Comparison of ENCODE assay signal across 24 mouse cellular contexts in genomic region chr6:129245793-129246192, GRCm38 (mm10). TPM values are rescaled to one million over a fixed set of nuclear protein-coding genes. Genes with fewer than 3 reads are reported as not detected.
DNase-seq lines count a peak whose midpoint lies in the region; ATAC-seq and TF ChIP-seq lines count a peak whose summit lies in the region.
"Had no signal": no experiment of that assay in that cellular context is flagged by ENCODE, and none has a peak within 500 bp of the region (broad histone marks: within the 10 kb centered on the region; RNA-seq: fewer than 3 reads in every experiment).

No protein-coding gene starts in this region.

- ATAC-seq in forebrain, postnatal 0 days, result no peak
- no peak for ATAC-seq in forebrain, embryonic 15.5 days (replicated peaks)
- no peak for ATAC-seq in kidney, postnatal 0 days (replicated peaks; ENCODE audit: low FRiP score, low read depth)
- no peak for ATAC-seq in kidney, embryonic 15.5 days (replicated peaks; ENCODE audit: low FRiP score)
- ATAC-seq: inflammation-experienced regulatory T-cells, adult 6 months had no signal

- no peaks in the 10 kb centered on the region for H3K4me1 ChIP-seq in forebrain, postnatal 0 days (ENCODE audit: insufficient read depth)
- no peaks in the 10 kb centered on the region for H3K4me1 ChIP-seq in forebrain, embryonic 15.5 days
- no peaks in the 10 kb centered on the region for H3K4me1 ChIP-seq in kidney, postnatal 0 days (replicated peaks; ENCODE audit: insufficient read depth, low read length)
- H3K4me1 ChIP-seq in kidney, embryonic 15.5 days, result no peaks in the 10 kb centered on the region
- H3K4me1 ChIP-seq: embryonic facial prominence, embryonic 12.5 days; heart, embryonic 12.5 days; midbrain, embryonic 10.5 days had no signal

- 0 out of 2 replicates have a peak, but pooled peaks have one; percentile 18 for TF ChIP-seq CTCF in forebrain, postnatal 0 days (IDR thresholded peaks at IDR 0.05; ENCODE audit: low read depth)
- peak; percentile 33; the same call in 1 of the 2 replicates for TF ChIP-seq CTCF in kidney, postnatal 0 days (IDR thresholded peaks at IDR 0.05; ENCODE audit: low read depth)

- no peaks in the 10 kb centered on the region for H3K36me3 ChIP-seq in forebrain, postnatal 0 days (ENCODE audit: insufficient read depth)
- H3K36me3 ChIP-seq in forebrain, embryonic 15.5 days, result no peaks in the 10 kb centered on the region
- H3K36me3 ChIP-seq in kidney, postnatal 0 days (ENCODE audit: insufficient read depth, low read length), result no peaks in the 10 kb centered on the region
- H3K36me3 ChIP-seq in kidney, embryonic 15.5 days, result no peaks in the 10 kb centered on the region
- H3K36me3 ChIP-seq in splenic B cell, adult 2 months (ENCODE audit: control insufficient read depth, insufficient read depth, low read length, poor library complexity, severe bottlenecking), result no peaks in the 10 kb centered on the region
- H3K36me3 ChIP-seq: embryonic facial prominence, embryonic 12.5 days; heart, embryonic 12.5 days; midbrain, embryonic 10.5 days had no signal

- no peak overlapping the region for H3K4me2 ChIP-seq in forebrain, postnatal 0 days (ENCODE audit: low read depth)
- no peak overlapping the region for H3K4me2 ChIP-seq in forebrain, embryonic 15.5 days (replicated peaks)
- no peak overlapping the region for H3K4me2 ChIP-seq in kidney, postnatal 0 days (ENCODE audit: low read length)
- no peak overlapping the region for H3K4me2 ChIP-seq in kidney, embryonic 15.5 days
- H3K4me2 ChIP-seq: embryonic facial prominence, embryonic 12.5 days; heart, embryonic 12.5 days had no signal

- no peak overlapping the region for H3K4me3 ChIP-seq in forebrain, postnatal 0 days (ENCODE audit: low read depth, low read length)
- no peak overlapping the region for H3K4me3 ChIP-seq in forebrain, embryonic 15.5 days
- H3K4me3 ChIP-seq in kidney, postnatal 0 days (replicated peaks; ENCODE audit: low read depth, low read length), result no peak overlapping the region
- H3K4me3 ChIP-seq in kidney, embryonic 15.5 days (replicated peaks), result no peak overlapping the region
- H3K4me3 ChIP-seq: embryonic facial prominence, embryonic 12.5 days; heart, embryonic 12.5 days; left cerebral cortex, adult 2 months; midbrain, embryonic 10.5 days had no signal

- H3K27me3 ChIP-seq in forebrain, postnatal 0 days (ENCODE audit: insufficient read depth, low read length), result no peaks in the 10 kb centered on the region
- H3K27me3 ChIP-seq in forebrain, embryonic 15.5 days, result no peaks in the 10 kb centered on the region
- no peaks in the 10 kb centered on the region for H3K27me3 ChIP-seq in kidney, postnatal 0 days (ENCODE audit: insufficient read depth, low read length)
- H3K27me3 ChIP-seq in kidney, embryonic 15.5 days, result no peaks in the 10 kb centered on the region
- no peaks in the 10 kb centered on the region for H3K27me3 ChIP-seq in splenic B cell, adult 2 months (ENCODE audit: control insufficient read depth, insufficient read depth, low read length, poor library complexity, severe bottlenecking)
- H3K27me3 ChIP-seq: embryonic facial prominence, embryonic 12.5 days; heart, embryonic 12.5 days had no signal

- H3K9ac ChIP-seq in forebrain, postnatal 0 days, result no peak overlapping the region
- H3K9ac ChIP-seq in forebrain, embryonic 15.5 days (replicated peaks), result no peak overlapping the region
- no peak overlapping the region for H3K9ac ChIP-seq in kidney, postnatal 0 days (ENCODE audit: low read depth, low read length)
- H3K9ac ChIP-seq in kidney, embryonic 15.5 days, result no peak overlapping the region
- H3K9ac ChIP-seq: embryonic facial prominence, embryonic 12.5 days; heart, embryonic 12.5 days; liver, embryonic 14.5 days had no signal

- DNase-seq in forebrain, postnatal 0 days, result no peak
- no peak for DNase-seq in kidney, postnatal 0 days (ENCODE audit: low spot score)
- peak; percentile 50 for DNase-seq in ES-CJ7 (ENCODE audit: low read depth, low spot score)
- peak; percentile 65 for DNase-seq in splenic B cell, adult 2 months (ENCODE audit: low read depth, low spot score)
- DNase-seq in cerebellum, postnatal 36 days, result no peak
- DNase-seq: adrenal gland, adult 2 months; cerebellum, adult 11-12 months; cerebellum, postnatal 10 days; heart, postnatal 10 days; kidney, adult 9 months; kidney, postnatal 4 days; layer of hippocampus, adult 9-11 months; thymus, postnatal 36 days had no signal

- H3K9me3 ChIP-seq in forebrain, postnatal 0 days (ENCODE audit: low read length), result no peaks in the 10 kb centered on the region
- no peaks in the 10 kb centered on the region for H3K9me3 ChIP-seq in forebrain, embryonic 15.5 days
- H3K9me3 ChIP-seq in kidney, postnatal 0 days (replicated peaks; ENCODE audit: low read length), result no peaks in the 10 kb centered on the region
- no peaks in the 10 kb centered on the region for H3K9me3 ChIP-seq in kidney, embryonic 15.5 days (replicated peaks)
- H3K9me3 ChIP-seq: embryonic facial prominence, embryonic 12.5 days; heart, embryonic 12.5 days; midbrain, embryonic 10.5 days had no signal

- H3K27ac ChIP-seq in forebrain, postnatal 0 days (ENCODE audit: low read depth, low read length), result no peak overlapping the region
- H3K27ac ChIP-seq in forebrain, embryonic 15.5 days (replicated peaks), result no peak overlapping the region
- no peak overlapping the region for H3K27ac ChIP-seq in kidney, postnatal 0 days
- no peak overlapping the region for H3K27ac ChIP-seq in kidney, embryonic 15.5 days
- H3K27ac ChIP-seq: embryonic facial prominence, embryonic 12.5 days; left cerebral cortex, adult 2 months; liver, embryonic 14.5 days; midbrain, embryonic 10.5 days had no signal

RNA-seq across cellular contexts. Expression of gene Cd69, which starts 29.4 kb away (rescaled TPM):
- total RNA-seq in forebrain, postnatal 0 days (2014; rRNA removed), result not detected in 2 replicates
- polyA plus RNA-seq in forebrain, postnatal 0 days (2015; fragmentation: Nextera tagmentation; extraction: Ambion mirVana), result 0.13 TPM in 1 of 2 replicates, not detected in the other
- not detected in 2 replicates for polyA plus RNA-seq in forebrain, embryonic 15.5 days (2015; fragmentation: Nextera tagmentation; extraction: Ambion mirVana)
- polyA plus RNA-seq in kidney, postnatal 0 days (2015; fragmentation: Nextera tagmentation; extraction: Ambion mirVana), result not detected in 2 replicates
- polyA plus RNA-seq in kidney, embryonic 15.5 days (2015; fragmentation: Nextera tagmentation; extraction: Ambion mirVana), result not detected in 2 replicates
- total RNA-seq: gastrocnemius, adult 8-10 months; left cerebral cortex, adult 2 months; left cerebral cortex, postnatal 36 days had no signal
- polyA plus RNA-seq: adrenal gland, adult 2 months; embryonic facial prominence, embryonic 12.5 days; forebrain, embryonic 11.5 days; heart, embryonic 12.5 days had no signal

Comparison
In these comparisons a context has a peak if more than half of its experiments do, and no peak if none do; other contexts are left out.
1. DNase-seq: peak in ES-CJ7 (single experiment) and splenic B cell, adult 2 months (single experiment); none in forebrain, postnatal 0 days (single experiment), kidney, postnatal 0 days (single experiment) and cerebellum, postnatal 36 days (0 of 2).